Mouse (Mus musculus) limb, embryonic 12.5 days (tissue): ENCODE data around the gene Zfp821. TPM values are rescaled to one million over a fixed set of nuclear protein-coding genes. Genes with fewer than 3 reads are reported as not detected.

Source experiments
- ATAC-seq: fragments of 200-750 bp; cut with Nextera tagmentation; 2 replicates; pipeline ENCODE4 v1.8.0; 2017; ENCODE audit warnings: low read depth, moderate TSS enrichment; ENCODE audit not compliant: insufficient number of reproducible peaks, insufficient read depth, low FRiP score, low TSS enrichment
- H3K27ac ChIP-seq: fragments of 300-500 bp; sonication (generic); 2 replicates; pipeline ENCODE4 v1.5.1; 2016; ENCODE audit warnings: mild to moderate bottlenecking, moderate library complexity
- H3K27me3 ChIP-seq: fragments of 300-500 bp; sonication (generic); 2 replicates; pipeline ENCODE4 v1.6.1; 2016; ENCODE audit warnings: mild to moderate bottlenecking, moderate library complexity
- H3K36me3 ChIP-seq: fragments of 300-500 bp; sonication (generic); 2 replicates; pipeline ENCODE4 v1.6.1; 2016; ENCODE audit warnings: mild to moderate bottlenecking, moderate library complexity
- H3K4me1 ChIP-seq: fragments of 300-500 bp; sonication (generic); replicated peaks from 2 replicates; pipeline ENCODE4 v1.6.1; 2016
- H3K4me2 ChIP-seq: fragments of 300-500 bp; sonication (generic); 2 replicates; pipeline ENCODE4 v1.6.1; 2016; ENCODE audit warnings: mild to moderate bottlenecking, moderate library complexity
- H3K4me3 ChIP-seq: fragments of 300-500 bp; sonication (generic); replicated peaks from 2 replicates; pipeline ENCODE4 v1.5.1; 2016; ENCODE audit warnings: mild to moderate bottlenecking
- H3K9ac ChIP-seq: fragments of 300-500 bp; sonication (generic); replicated peaks from 2 replicates; pipeline ENCODE4 v1.6.1; 2016; ENCODE audit warnings: mild to moderate bottlenecking, moderate library complexity
- H3K9me3 ChIP-seq: fragments of 300-500 bp; sonication (generic); 2 replicates; pipeline ENCODE4 v1.6.1; 2016; ENCODE audit warnings: mild to moderate bottlenecking, moderate library complexity
- WGBS: fragments of 180-500 bp; shearing (Covaris S2); methylation state at CpG from one replicate; pipeline ENCODE4 v1.1.7; 2016; 5-methylcytosine and 5-hydroxymethylcytosine counted together
- polyA plus RNA-seq: library from polyadenylated mRNA; unstranded; fragments of >200 nt; fragmentation: Nextera tagmentation; extraction: Ambion mirVana; gene quantifications from 2 replicates; pipeline ENCODE4 v1.2.1, GENCODE M21; 2016

Gene Zfp821
- polyA plus RNA-seq, 1 experiment from 2014 or later: 53.8 TPM

DNA sequence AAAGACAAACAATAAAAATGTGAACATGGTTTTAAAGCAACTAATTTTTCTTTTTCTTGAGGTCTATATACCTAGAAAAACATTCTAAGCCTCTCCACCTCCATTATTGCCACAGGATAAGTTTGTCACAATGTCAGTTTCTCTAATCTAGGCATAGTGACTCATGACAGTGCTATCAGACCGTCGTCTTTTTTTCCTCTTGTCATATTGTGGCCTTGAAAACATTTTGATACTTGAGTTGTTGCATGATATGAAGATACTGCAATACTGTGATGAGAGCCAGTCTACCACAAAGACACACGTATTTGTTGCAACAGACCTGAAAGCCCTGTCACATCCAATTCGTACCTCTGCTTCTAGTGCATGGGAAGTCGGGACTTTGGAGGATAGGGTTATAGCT lies 9.6 kb downstream of the Zfp821 start:
- Histone ChIP-seq H3K9ac (no peak overlapping the region), H3K4me1 (no peaks in the 10 kb centered on the region), H3K4me3 (no peak overlapping the region), H3K27me3 (no peaks in the 10 kb centered on the region), H3K36me3 (peaks cover 95% of the 10 kb centered on the region), H3K4me2 (no peak overlapping the region), H3K9me3 (no peaks in the 10 kb centered on the region), H3K27ac (no peak overlapping the region)
- no peak for ATAC-seq
- 91% methylated on average over 5 of the region's 5 CpGs for WGBS

DNA sequence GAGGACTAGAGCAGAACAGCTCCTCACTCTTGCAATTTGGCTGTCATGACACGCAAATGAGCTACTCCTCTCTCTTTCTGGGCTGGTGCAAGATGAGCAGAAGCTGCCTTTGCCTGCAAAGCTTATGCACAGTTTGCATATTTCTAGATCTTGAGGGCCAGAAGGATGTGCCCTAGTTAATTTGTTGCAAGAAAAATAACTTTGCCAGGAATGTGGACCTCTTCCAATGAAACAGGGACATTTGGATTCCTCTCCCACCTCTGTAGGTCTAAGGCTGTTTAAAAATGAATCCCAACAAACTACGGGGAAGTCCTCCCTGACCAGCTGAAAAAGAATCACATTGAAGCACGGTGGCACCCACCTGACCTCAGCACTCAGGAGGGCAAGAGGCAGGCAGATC lies 19.8 kb downstream of the Zfp821 start:
- Histone ChIP-seq H3K27me3 (no peaks in the 10 kb centered on the region), H3K9me3 (no peaks in the 10 kb centered on the region), H3K4me2 (no peak overlapping the region), H3K4me1 (no peaks in the 10 kb centered on the region), H3K27ac (no peak overlapping the region), H3K4me3 (no peak overlapping the region), H3K36me3 (peaks cover 94% of the 10 kb centered on the region), H3K9ac (no peak overlapping the region)
- no peak for ATAC-seq
- 90% methylated on average over 3 of the region's 3 CpGs for WGBS

DNA sequence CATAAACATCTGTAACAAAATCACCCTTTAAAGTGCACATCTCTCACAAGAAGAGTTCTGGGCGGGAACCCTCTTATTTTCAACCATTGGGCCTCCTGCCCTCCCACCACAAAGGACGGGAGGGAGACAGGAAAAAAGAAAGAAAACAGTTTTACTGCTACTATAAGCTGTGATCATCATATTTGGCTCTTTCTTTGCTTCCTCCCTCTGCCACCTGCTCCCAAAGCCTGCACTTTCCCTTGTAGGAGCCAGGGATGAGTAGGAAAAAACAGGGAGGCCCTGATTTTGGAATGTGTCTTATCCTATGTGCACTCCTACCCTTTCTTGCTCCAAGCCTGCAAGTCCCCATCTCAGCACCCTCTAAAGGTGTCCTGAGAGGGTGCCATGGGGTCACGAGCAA lies 25.7 kb downstream of the Zfp821 start:
- no peak for ATAC-seq
- H3K4me1 ChIP-seq: peaks cover under 1% of the 10 kb centered on the region; the same call in 1 of the 2 replicates
- H3K27me3 ChIP-seq: no peaks in the 10 kb centered on the region
- WGBS: 85% methylated on average over 3 of the region's 3 CpGs
- peaks cover 82% of the 10 kb centered on the region for H3K36me3 ChIP-seq
- H3K27ac ChIP-seq: no peak overlapping the region
- H3K4me2 ChIP-seq: no peak overlapping the region
- H3K9me3 ChIP-seq: no peaks in the 10 kb centered on the region
- no peak overlapping the region for H3K4me3 ChIP-seq
- H3K9ac ChIP-seq: no peak overlapping the region

DNA sequence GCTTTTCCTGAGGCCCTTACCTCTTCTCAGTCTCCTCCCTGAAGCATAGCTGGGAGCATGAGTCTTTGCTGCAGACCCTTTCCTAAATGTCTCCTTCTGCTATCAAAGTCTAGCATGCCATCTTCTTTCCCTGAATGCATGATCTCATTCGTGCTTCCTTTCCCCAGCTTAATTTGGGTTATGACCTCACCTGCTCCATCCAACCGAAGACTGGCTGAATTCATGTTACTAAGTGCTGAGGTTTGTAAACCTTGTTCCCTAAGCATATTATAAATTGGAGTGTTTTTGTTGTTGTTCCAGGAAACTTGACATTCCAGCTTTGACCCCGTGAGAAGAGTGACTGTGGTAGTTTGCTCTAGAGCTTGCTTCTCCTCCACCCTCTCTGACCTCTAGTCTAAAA lies 28.7 kb downstream of the Zfp821 start:
- Histone ChIP-seq H3K27ac (no peak overlapping the region), H3K9ac (no peak overlapping the region), H3K27me3 (no peaks in the 10 kb centered on the region), H3K36me3 (peaks cover 57% of the 10 kb centered on the region), H3K9me3 (no peaks in the 10 kb centered on the region), H3K4me2 (no peak overlapping the region), H3K4me1 (peaks cover 8% of the 10 kb centered on the region), H3K4me3 (no peak overlapping the region)
- no peak for ATAC-seq
- 90% methylated on average over 3 of the region's 3 CpGs for WGBS

DNA sequence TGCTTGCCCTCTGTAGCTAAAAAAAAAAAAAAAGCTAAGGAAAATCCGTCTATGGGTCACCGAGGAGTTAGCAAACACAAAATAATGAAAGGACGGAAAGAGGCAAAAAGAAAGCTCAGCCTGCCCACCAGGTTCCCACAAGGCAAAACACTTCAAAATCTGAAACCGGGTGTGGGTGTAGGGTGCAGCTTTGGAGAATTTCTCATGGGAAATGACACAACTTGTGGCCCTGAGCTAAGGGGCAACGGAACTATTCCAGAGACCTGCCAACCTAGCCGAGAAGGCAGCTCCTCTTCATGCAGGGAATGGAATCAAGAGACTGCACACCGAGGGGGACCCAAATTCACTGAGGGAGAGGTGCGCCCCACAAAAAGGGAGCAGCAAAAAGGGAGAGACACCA lies 31.5 kb downstream of the Zfp821 start:
- Histone ChIP-seq H3K4me2 (peak overlapping the region; percentile 94), H3K36me3 (peaks cover 31% of the 10 kb centered on the region), H3K9me3 (no peaks in the 10 kb centered on the region), H3K9ac (peak overlapping the region; percentile 99), H3K27me3 (no peaks in the 10 kb centered on the region), H3K27ac (no peak overlapping the region), H3K4me3 (peak overlapping the region; percentile 98), H3K4me1 (peaks cover 8% of the 10 kb centered on the region)
- WGBS: 9% methylated on average over 8 of the region's 8 CpGs
- ATAC-seq: no peak

DNA sequence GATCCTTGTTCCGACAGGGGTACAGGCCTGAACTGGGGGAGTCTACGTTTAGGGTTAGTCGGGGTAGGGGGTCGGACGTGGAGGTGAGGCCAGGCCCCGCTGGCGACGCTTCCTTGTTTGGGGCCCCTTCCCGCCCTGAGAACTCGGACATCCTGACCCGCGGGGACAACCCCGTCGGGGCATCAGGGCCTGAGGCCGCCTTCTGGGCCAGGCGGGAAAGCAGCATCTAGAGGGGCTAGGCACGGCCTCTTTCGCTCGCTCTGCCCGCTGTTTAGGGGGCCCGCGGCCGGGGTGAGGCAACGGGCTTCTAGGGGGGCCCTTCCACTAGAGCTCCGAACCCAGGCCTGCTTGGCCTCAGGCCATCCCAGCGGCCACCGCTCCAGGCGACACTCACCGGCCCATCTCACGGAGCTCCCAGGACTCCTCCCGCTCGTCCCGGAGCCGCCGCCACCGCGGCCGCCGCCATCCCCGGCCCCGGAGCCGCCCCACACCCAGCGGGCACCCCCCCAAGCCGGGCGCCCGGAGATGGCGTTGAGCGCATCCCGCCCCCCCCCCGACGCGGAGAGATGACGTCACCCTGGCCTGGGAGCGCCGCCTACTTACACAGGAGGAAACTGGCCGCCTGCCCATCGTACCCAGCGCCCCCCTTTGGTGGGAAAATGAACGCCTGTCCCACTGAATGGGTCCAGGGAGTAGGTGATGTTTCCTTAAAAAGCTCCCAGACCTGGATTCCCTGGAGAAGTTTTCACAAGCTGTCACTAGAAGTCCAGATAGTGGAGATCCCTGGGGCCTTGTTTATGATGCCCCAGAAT lies 32.1 kb downstream of the Zfp821 start, which contains the start of gene Atxn1l:
Atxn1l (minus strand) TSS at position 503 of the 812 bp plus-strand sequence.
- Histone ChIP-seq H3K36me3 (peaks cover 24% of the 10 kb centered on the region), H3K9me3 (no peaks in the 10 kb centered on the region), H3K27ac (peak within 1 kb of the TSS; percentile 67; the same call in 1 of the 2 replicates), H3K4me3 (peak within 1 kb of the TSS; percentile 98), H3K4me1 (peaks cover 8% of the 10 kb centered on the region), H3K27me3 (no peaks in the 10 kb centered on the region), H3K4me2 (peak within 1 kb of the TSS; percentile 94), H3K9ac (peak within 1 kb of the TSS; percentile 99)
- peak; percentile 66; the same call in 1 of the 2 replicates for ATAC-seq
- WGBS: under 1% methylated on average over 59 of the region's 59 CpGs

DNA sequence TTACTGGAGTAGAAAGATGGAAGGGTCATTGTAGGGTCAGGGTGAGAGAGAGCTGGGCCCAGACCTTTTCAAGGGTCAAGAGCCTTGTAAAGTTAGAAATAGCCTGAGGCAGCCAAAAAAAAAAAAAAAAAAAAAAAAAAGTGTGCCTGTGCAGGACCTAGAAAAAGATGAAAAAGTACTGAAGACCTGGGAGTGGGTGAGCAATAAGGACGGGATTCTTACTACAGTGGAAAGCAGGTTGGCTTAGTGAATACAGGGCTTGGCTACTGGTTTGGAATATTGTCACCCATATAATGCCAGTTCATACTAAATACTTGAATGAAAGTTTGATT lies 32.7 kb downstream of the Zfp821 start:
- Histone ChIP-seq H3K27ac (no peak overlapping the region), H3K36me3 (peaks cover 19% of the 10 kb centered on the region), H3K9ac (0 out of 2 replicates have a peak overlapping the region, but pooled peaks have one; percentile 99), H3K4me2 (peak overlapping the region; percentile 94), H3K4me1 (peaks cover 8% of the 10 kb centered on the region), H3K4me3 (peak overlapping the region; percentile 98), H3K9me3 (no peaks in the 10 kb centered on the region), H3K27me3 (no peaks in the 10 kb centered on the region)
- 88% methylated on average over 1 of the region's 1 CpGs for WGBS
- no peak for ATAC-seq

DNA sequence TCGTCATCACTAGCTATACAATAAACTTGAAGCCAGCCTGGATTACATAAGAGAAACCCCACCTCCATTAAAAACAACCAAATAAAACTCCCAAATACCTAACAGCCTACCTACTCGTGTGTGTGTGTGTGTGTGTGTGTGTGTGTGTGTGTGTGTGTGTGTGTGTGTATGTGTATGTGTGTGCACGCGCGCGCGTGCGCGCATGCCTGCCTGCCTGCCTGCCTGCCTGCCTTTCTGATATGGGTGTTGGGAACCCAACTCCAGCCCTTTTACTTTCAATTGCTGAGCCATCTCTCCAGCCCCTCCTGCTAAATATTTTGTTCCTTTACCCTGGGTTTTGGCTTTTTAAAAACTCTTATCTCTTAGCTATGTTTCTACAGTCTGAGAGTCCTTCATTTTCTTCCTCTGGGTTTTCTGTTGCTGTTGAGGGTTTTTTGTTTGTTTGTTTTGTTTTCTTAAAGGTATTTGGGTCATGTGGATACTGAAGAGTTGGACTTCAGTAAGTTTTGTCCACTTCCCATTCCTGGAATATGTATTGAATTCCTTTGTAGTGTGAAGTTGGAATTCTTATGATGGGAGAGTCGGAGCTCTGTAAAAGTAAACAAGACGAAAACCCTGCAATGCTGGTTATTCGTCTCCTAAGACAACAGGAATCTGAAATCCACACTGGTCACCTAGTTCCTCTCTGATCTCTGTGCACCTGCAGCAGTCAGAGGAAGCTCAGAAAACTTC lies 42.3 kb downstream of the Zfp821 start:
- Histone ChIP-seq H3K9ac (no peak overlapping the region), H3K4me2 (no peak overlapping the region), H3K9me3 (no peaks in the 10 kb centered on the region), H3K27ac (no peak overlapping the region), H3K36me3 (no peaks in the 10 kb centered on the region), H3K27me3 (no peaks in the 10 kb centered on the region), H3K4me3 (no peak overlapping the region), H3K4me1 (no peaks in the 10 kb centered on the region)
- no peak for ATAC-seq
- 86% methylated on average over 11 of the region's 12 CpGs for WGBS

DNA sequence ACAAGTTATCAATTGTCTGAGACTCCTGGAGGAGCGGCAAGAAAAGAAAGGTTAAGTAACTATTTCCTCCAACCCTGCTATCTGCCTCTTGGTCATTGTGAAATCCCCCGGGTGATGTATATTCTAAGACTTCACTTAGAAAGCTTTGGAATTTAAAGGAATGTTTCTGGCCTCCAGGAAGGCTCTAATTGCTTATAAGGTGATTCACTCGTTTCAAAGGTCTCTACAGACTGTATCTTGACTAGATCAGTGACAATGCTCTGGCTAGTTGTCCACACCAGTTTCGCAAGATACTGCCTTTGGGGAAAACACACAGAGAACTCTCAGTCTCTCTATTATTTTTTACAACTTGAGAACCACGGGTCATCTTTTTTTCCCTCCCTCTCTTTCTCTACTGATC lies 44.9 kb downstream of the Zfp821 start:
- H3K36me3 ChIP-seq: no peaks in the 10 kb centered on the region
- no peak for ATAC-seq
- H3K4me2 ChIP-seq: no peak overlapping the region
- no peaks in the 10 kb centered on the region for H3K4me1 ChIP-seq
- no peaks in the 10 kb centered on the region for H3K9me3 ChIP-seq
- H3K27me3 ChIP-seq: no peaks in the 10 kb centered on the region
- no peak overlapping the region for H3K4me3 ChIP-seq
- no peak overlapping the region for H3K27ac ChIP-seq
- 66% methylated on average over 5 of the region's 5 CpGs for whole genome bisulfite sequencing
- no peak overlapping the region for H3K9ac ChIP-seq

DNA sequence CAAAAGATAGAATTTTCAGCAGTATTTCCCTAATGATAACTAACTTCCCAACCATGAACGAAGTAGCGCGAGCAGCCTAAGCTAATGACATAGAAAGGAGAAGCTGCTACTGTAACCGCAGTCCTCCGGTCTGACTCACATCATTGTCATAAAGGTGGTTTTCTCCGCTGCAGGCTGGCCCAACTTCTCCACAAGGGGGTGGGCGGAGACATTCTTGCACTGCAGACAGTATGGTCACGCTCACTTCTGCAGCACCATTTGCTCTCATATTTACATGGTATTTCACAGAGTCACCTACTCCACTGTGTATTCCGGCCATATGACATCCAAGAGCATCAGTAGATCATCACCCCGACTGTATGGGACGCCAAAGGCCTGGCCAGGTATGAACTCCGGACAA lies 45.4 kb downstream of the Zfp821 start:
- Histone ChIP-seq H3K36me3 (no peaks in the 10 kb centered on the region), H3K9ac (no peak overlapping the region), H3K9me3 (no peaks in the 10 kb centered on the region), H3K4me2 (no peak overlapping the region), H3K27ac (no peak overlapping the region), H3K4me3 (no peak overlapping the region), H3K27me3 (no peaks in the 10 kb centered on the region), H3K4me1 (no peaks in the 10 kb centered on the region)
- no peak for ATAC-seq
- WGBS: 76% methylated on average over 12 of the region's 12 CpGs

DNA sequence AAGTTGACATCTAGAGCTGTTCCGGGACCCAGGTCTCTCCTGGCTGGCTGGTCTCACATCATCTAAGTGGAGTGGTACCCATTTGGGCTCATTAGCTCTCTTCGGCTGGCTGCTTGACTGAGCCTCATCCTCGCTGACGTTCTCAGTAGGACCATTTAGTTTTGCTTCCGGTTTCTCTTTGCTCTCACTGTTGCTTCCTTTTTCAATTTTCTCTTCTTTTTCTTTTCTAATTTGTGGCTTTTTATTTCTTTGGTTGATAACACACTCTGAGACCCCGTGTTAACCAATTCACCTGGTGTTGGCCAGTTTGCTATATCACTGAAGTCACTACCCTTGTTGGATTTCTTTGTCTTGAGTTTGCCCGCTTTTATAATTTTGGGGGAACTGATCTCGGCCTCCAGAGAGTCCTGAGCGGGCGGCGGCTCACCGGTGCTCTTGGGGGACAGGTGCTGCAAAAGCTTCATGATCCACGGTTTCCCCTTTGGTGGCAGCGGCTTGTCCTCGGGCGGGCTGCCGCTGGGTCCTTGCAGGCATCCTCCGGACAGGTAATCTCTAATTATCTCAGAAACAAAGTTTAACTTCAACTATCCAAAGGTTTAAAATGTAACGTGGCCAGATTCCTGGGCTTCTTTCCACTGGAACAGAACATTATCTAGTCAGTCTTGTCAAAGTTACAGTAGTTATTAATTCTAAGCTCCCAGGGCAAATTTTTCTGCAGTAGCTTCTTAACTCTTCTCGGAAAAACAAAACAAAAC lies 46.6 kb downstream of the Zfp821 start:
- no peak for ATAC-seq
- no peaks in the 10 kb centered on the region for H3K36me3 ChIP-seq
- no peaks in the 10 kb centered on the region for H3K4me1 ChIP-seq
- H3K27ac ChIP-seq: no peak overlapping the region
- WGBS: 88% methylated on average over 20 of the region's 20 CpGs
- no peak overlapping the region for H3K4me3 ChIP-seq
- H3K9me3 ChIP-seq: no peaks in the 10 kb centered on the region
- no peaks in the 10 kb centered on the region for H3K27me3 ChIP-seq
- H3K9ac ChIP-seq: no peak overlapping the region
- H3K4me2 ChIP-seq: no peak overlapping the region
